Mouse (Mus musculus): ENCODE data around the gene Efemp1. TPM values are rescaled to one million over a fixed set of nuclear protein-coding genes. Genes with fewer than 3 reads are reported as not detected.

Gene Efemp1
- polyA plus RNA-seq, 1 experiment = not detected

- H3K4me1 ChIP-seq (ENCODE audit: control insufficient read depth, insufficient read depth, low read length) = peaks cover 14% of the 10 kb centered on the region
- no peak overlapping the region for H3K4me3 ChIP-seq (ENCODE audit: insufficient read depth, low read length)
- TF ChIP-seq POLR2A (IDR thresholded peaks at IDR 0.05; ENCODE audit: borderline replicate concordance, low read depth, low read length) (no peak), CTCF (IDR thresholded peaks at IDR 0.05; ENCODE audit: low read depth, low read length) (no peak)
- no peak overlapping the region for H3K27ac ChIP-seq (ENCODE audit: insufficient read depth, low read depth, low read length)
Observed at GRCm38 (mm10) chr11:28908908-28909545, 56.0 kb downstream of the Efemp1 start.

- H3K4me1 ChIP-seq (ENCODE audit: control insufficient read depth, insufficient read depth, low read length) = peaks cover 7% of the 10 kb centered on the region
- no peak overlapping the region for H3K4me3 ChIP-seq (ENCODE audit: insufficient read depth, low read length)
- no peak overlapping the region for H3K27ac ChIP-seq (ENCODE audit: insufficient read depth, low read depth, low read length)
- TF ChIP-seq CTCF (IDR thresholded peaks at IDR 0.05; ENCODE audit: low read depth, low read length) (no peak), POLR2A (IDR thresholded peaks at IDR 0.05; ENCODE audit: borderline replicate concordance, low read depth, low read length) (no peak)
Observed at GRCm38 (mm10) chr11:28912469-28913138, 59.6 kb downstream of the Efemp1 start.

- TF ChIP-seq POLR2A (IDR thresholded peaks at IDR 0.05; ENCODE audit: borderline replicate concordance, low read depth, low read length) = no peak
- H3K27ac ChIP-seq (ENCODE audit: insufficient read depth, low read depth, low read length) = no peak overlapping the region
- no peaks in the 10 kb centered on the region for H3K4me1 ChIP-seq (ENCODE audit: control insufficient read depth, insufficient read depth, low read length)
- H3K4me3 ChIP-seq (ENCODE audit: insufficient read depth, low read length) = no peak overlapping the region
Observed at GRCm38 (mm10) chr11:28934449-28934848, 81.4 kb downstream of the Efemp1 start.

GRCm38 (mm10) chr11:28939651-28940050, 86.6 kb downstream of the Efemp1 start:
- Histone ChIP-seq H3K27ac (ENCODE audit: insufficient read depth, low read depth, low read length) (no peak overlapping the region), H3K4me3 (ENCODE audit: insufficient read depth, low read length) (no peak overlapping the region), H3K4me1 (ENCODE audit: control insufficient read depth, insufficient read depth, low read length) (no peaks in the 10 kb centered on the region)
- TF ChIP-seq POLR2A (IDR thresholded peaks at IDR 0.05; ENCODE audit: borderline replicate concordance, low read depth, low read length) (no peak), CTCF (IDR thresholded peaks at IDR 0.05; ENCODE audit: low read depth, low read length) (no peak)

GRCm38 (mm10) chr11:28951586-28952210, 98.7 kb downstream of the Efemp1 start:
- no peak for TF ChIP-seq POLR2A (IDR thresholded peaks at IDR 0.05; ENCODE audit: borderline replicate concordance, low read depth, low read length)
- no peak for TF ChIP-seq CTCF (IDR thresholded peaks at IDR 0.05; ENCODE audit: low read depth, low read length)
- H3K27ac ChIP-seq (ENCODE audit: insufficient read depth, low read depth, low read length) = no peak overlapping the region

GRCm38 (mm10) chr11:28954673-28955304, 101.8 kb downstream of the Efemp1 start:
- Histone ChIP-seq H3K27ac (ENCODE audit: insufficient read depth, low read depth, low read length) (no peak overlapping the region), H3K4me3 (ENCODE audit: insufficient read depth, low read length) (no peak overlapping the region), H3K4me1 (ENCODE audit: control insufficient read depth, insufficient read depth, low read length) (no peaks in the 10 kb centered on the region)
- TF ChIP-seq POLR2A (IDR thresholded peaks at IDR 0.05; ENCODE audit: borderline replicate concordance, low read depth, low read length) (no peak), CTCF (IDR thresholded peaks at IDR 0.05; ENCODE audit: low read depth, low read length) (no peak)

More at GRCm38 (mm10) chr11:28951586-28952210, 98.7 kb downstream of the Efemp1 start:
- H3K4me1 ChIP-seq (ENCODE audit: control insufficient read depth, insufficient read depth, low read length) = no peaks in the 10 kb centered on the region
- no peak overlapping the region for H3K4me3 ChIP-seq (ENCODE audit: insufficient read depth, low read length)

GRCm38 (mm10) chr11:28955305-28955701, 102.3 kb downstream of the Efemp1 start:
- TF ChIP-seq POLR2A (IDR thresholded peaks at IDR 0.05; ENCODE audit: borderline replicate concordance, low read depth, low read length) (no peak), CTCF (IDR thresholded peaks at IDR 0.05; ENCODE audit: low read depth, low read length) (no peak)
- H3K4me3 ChIP-seq (ENCODE audit: insufficient read depth, low read length) = no peak overlapping the region
- no peak overlapping the region for H3K27ac ChIP-seq (ENCODE audit: insufficient read depth, low read depth, low read length)
- H3K4me1 ChIP-seq (ENCODE audit: control insufficient read depth, insufficient read depth, low read length) = no peaks in the 10 kb centered on the region

- Histone ChIP-seq H3K27ac (ENCODE audit: insufficient read depth, low read depth, low read length) (no peak overlapping the region), H3K4me3 (ENCODE audit: insufficient read depth, low read length) (no peak overlapping the region), H3K4me1 (ENCODE audit: control insufficient read depth, insufficient read depth, low read length) (no peaks in the 10 kb centered on the region)
- TF ChIP-seq CTCF (IDR thresholded peaks at IDR 0.05; ENCODE audit: low read depth, low read length) (no peak), POLR2A (IDR thresholded peaks at IDR 0.05; ENCODE audit: borderline replicate concordance, low read depth, low read length) (no peak)
Observed at GRCm38 (mm10) chr11:28961381-28961780, 108.4 kb downstream of the Efemp1 start.
